Mouse (Mus musculus) embryo, embryonic 10.5 days (tissue): ENCODE data around the gene Fgfr2.

Experiments used
- DNase-seq: peaks from one replicate; pipeline ENCODE4 v3.0.0-alpha.2; 2015; ENCODE audit warnings: low spot score

Fgfr2 gene

DNA sequence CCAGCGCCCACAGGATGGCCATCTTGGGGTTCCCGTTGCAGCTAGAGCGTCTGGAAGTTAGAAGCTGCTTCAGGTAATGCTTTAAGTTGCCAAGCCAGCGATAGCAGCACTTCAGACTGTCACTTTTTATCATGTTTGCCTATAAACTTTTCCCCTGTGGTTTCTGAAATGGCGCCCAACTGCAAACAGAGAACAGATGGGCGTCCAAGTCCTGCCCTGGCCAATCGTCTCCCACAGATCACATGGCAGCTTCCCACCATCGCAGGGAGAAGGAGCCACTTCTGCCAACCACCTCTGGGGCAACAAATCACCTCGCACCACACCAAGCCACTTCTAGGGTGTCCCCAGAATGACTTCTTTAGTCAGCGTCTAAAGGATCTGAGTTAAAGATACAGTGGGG, 2875.3 kb downstream of the Fgfr2 start:
- DNase-seq, result no peak

GRCm38 (mm10) chr7:130246483-130246882, 2876.7 kb downstream of the Fgfr2 start:
- DNase-seq, result no peak

GRCm38 (mm10) chr7:130244545-130244944, 2878.6 kb downstream of the Fgfr2 start:
- DNase-seq, result no peak

DNA sequence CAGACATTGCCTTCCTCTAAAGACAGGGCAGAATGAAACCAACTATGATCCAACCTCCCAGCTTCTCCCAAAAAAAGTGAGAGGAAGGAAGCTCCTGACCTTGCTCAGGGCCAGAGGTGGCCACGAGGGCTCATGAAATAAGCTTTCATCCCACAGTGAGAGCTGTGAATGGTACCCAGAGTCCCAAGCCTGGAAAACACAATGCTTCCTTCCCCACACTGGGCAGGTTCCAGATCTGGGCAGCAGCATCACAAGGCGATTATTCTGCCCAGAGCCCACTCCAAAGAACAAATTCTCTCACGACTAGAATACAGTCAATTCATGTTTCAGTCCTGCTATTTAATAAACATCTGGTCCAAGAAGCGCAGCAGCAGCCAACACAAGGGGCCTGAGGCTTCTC, 2879.3 kb downstream of the Fgfr2 start:
- no peak for DNase-seq

DNA sequence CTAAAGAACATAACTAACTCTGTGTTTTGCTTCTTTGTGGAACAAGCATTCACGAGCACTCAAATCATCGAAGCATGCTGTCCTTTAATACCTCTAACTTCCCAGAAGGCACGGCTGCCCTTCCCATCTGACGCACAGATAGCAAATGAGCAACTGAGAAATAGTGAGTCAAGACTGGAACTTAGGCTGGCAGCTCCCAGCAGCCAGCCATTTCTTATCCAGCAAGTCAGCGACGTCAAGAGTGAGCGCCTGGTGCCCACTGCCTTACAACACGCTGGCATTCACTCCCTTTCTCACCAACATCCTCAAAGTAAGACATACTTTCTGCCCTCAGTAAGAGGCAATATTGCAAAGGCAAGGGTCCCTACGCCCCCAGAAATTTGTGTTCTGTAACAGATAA, 2883.0 kb downstream of the Fgfr2 start:
- DNase-seq, result no peak

- no peak for DNase-seq
These were observed 2885.9 kb downstream of the Fgfr2 start for GRCm38 (mm10) chr7:130237244-130237643.

DNA sequence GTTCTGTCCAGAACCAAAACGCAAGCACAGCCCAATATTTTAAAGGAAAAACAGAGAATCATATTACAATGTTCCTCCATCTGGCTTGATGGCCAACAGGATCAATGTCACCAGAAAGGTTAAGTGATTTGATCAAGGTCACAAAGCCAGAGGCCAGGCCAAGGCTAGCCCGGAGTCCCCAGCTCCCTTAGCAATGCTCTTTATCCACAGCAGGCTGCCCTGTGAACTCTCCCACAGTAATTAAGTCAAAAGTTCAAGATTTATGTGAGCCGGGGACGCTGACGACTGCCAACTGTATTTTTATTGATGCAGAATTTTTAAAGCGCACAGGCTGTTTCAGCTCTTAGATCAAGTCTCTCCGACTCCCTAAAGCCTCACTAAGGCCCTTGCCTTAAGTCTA, 2889.4 kb downstream of the Fgfr2 start:
- peak; percentile 65 for DNase-seq

DNA sequence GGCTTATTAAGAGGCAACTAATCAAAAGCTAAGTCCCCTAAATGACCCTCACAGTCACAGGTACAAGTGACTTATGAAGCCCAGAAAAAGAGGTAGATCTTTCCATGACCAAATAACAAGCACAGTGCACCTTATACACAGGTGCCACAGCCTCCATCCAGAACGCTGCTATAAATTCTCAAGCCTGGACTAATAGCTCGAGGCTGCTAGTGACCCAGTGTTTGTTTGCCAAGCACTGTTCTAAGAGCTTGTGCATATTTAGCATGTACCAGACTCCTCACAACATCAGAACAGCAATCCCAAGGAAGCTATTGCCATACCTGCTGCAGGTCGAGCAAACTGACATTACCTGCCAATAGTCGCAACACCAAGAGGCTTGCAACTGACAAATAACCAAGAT, 2893.1 kb downstream of the Fgfr2 start:
- DNase-seq, result no peak

DNA sequence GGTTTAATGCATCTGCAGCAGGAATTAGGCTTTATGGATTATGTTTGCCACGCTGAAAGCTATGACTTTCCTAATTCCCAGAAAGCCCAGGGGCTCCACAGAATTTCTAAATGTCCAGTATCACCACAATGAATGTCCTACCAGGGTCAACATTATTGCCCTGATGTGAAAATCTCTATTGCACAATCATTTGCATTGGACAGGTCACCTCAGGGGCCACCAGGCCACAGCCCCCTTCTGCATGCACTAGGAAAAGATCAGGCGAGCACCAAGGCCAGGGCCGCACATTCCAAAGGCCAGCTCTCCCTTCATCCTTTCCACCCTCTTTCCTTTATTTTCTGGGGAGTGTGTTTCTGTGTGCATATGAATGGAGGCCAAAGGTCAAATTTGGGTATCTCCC, 2897.9 kb downstream of the Fgfr2 start:
- no peak for DNase-seq

GRCm38 (mm10) chr7:130222633-130223354, 2900.4 kb downstream of the Fgfr2 start:
- no peak for DNase-seq

GRCm38 (mm10) chr7:130221661-130222387, 2901.3 kb downstream of the Fgfr2 start:
- DNase-seq, result no peak

DNA sequence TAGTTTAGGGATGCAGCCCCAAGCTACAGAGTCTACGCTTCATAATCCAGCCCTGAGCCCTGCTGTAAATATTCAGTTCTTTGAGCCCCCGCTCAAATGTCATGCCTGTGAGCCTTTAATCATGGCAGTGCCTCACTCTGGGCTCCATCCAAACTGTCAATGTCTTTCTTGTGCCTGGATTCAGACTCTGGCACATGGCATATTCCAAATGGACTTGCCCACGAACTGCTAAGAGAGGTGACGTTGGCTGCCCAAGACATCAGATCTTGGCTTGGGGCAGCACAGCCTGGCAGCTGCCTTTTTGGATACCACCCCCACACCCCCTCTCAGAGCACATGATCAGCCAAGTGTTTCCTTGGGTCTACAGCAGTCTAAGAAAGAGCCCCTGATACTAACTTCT, 2902.5 kb downstream of the Fgfr2 start:
- no peak for DNase-seq

GRCm38 (mm10) chr7:130219844-130220243, 2903.3 kb downstream of the Fgfr2 start:
- no peak for DNase-seq

- DNase-seq, result no peak
These were observed 2906.9 kb downstream of the Fgfr2 start for GRCm38 (mm10) chr7:130216272-130216671.

DNA sequence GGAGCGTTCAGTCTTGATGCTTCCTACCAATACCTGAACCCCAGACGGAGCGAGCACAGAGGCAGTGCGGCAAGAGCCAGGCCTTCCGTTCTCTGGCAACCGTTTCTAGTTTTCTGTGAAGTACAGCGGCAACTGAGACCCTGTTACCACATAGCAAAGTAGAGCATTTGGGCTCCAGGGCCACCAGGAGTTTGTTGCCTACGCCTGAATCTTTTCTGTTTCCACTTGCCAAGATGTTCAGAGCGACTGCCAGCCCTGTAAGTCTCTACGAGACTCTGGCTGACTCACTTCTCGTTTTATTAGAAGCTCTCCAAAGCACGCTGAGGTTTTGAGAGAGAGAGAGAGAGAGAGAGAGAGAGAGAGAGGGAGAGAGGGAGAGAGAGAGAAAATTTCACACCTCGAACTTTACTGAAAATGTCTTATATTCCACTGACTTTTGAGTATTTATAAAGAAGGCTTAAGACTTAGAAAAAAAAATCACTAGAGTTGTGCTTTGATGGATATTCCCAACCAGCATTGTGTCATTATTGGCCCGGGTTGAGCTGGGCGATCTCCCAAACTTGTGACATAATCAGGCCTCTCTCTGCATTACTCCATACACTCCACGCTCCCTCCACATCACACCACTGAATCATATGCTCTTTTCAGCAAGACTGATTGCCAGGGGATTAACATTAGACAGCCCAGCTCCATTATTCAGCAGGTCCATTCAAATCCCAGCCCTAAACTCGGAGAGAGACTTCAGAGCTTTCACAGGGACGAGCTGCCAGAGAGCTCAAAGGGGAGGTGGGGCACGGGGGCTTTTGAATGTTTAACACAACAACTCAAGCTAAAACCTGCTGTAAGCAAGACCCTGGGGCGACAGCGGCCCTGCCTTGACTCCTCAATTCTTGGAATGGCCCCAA, 2907.6 kb downstream of the Fgfr2 start:
- DNase-seq, result peak; percentile 77

GRCm38 (mm10) chr7:130213156-130213555, 2910.0 kb downstream of the Fgfr2 start:
- no peak for DNase-seq

DNA sequence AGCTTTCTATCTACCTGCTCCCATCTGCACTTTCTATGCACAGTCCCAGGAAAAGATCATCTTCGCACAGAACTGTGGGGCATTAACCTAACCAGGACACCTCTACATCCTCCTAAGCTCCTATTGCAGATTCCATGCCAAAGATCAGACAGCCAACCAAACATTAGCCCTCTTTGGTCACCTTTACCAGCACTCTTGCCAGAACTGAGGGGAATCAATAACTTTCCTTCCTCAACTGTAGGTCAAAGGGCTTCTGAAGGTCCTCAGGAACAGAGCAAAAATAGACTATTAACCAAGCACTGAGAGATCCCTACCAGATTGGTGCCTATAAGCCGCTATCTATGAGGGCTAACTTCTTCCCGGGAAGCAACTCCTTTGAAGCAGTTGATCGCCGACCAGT, 2911.7 kb downstream of the Fgfr2 start:
- DNase-seq, result no peak

DNA sequence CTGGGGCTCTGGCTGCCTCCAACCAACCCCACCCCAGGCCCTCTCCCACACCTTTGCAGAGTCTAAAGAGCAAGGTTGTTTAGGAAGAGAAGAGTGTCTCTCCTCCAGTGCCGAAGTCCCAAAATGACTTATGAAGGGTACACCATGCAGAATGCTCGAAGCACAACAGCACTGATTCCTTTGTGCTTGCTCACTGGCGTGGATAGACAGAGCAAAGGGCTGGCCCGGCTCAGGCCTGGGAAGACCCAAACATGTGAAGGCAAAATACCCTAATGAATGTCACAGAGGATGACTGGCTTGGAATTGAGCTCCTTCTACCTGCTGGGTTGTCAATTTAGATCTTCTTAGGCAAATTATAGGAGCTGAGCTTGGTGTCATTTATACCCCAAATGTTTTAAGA, 2914.5 kb downstream of the Fgfr2 start:
- peak; percentile 39 for DNase-seq

GRCm38 (mm10) chr7:130206181-130206582, 2917.0 kb downstream of the Fgfr2 start:
- DNase-seq, result peak; percentile 49

DNA sequence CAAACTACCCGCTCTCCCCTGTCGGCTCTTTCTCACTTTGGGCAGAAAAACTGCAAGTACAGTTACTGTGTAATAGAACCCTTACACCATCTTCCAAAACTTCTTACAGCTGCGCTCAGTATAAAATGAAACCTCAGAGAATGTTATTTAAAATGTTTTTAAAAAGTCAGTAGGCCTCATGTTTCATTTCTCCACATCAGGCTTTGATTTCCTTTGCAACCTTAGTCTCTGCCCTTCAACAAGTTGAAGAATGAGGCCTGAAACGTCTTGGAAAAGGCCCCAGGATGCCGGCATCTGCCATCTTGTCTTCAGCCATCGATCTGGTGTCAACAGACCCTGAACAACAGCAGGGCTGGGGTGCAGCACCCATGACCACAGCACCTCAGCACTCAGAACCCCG, 2918.0 kb downstream of the Fgfr2 start:
- no peak for DNase-seq

GRCm38 (mm10) chr7:130201020-130201419, 2922.1 kb downstream of the Fgfr2 start:
- DNase-seq, result no peak

DNA sequence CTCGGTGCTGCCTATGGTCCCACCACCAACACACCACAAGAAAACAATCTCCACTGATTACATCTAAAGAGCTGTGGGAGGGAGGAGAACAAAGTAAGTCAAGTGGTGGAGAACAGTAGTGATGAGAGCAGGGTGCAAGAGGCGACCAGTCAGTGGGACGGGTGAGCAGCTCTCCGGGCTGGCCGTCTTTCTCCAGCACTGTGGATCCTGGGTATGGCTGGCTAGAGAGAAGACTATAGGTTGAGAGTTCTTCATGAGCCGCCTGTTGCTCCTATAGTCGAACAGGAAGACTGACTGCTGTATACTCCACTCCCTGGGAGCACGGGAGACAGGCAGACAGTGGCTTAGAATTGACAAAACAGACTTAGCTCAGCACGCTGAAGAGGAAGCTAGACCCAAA, 2923.2 kb downstream of the Fgfr2 start:
- DNase-seq, result no peak

DNA sequence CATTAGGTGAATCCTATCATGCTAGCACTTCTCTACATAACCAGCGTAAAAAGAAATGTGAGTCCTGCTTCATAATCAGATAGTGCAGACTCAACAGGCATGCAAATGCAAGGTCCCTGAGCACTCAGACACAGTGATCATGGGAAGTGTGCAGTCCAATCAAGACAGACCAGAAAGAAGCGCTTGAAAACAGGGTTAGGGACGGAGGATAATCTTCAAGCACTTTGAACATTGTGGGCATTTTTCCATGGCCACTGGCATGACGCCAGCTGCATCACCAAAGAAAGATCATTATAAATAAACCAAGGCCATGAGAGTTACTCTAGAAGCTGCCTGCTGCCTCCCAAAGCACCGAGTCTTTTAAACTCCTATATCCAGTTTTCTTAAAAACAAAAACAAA, 2923.8 kb downstream of the Fgfr2 start:
- DNase-seq, result no peak
